5 mouse cellular contexts compared by ENCODE assay signal in the genomic region with DNA sequence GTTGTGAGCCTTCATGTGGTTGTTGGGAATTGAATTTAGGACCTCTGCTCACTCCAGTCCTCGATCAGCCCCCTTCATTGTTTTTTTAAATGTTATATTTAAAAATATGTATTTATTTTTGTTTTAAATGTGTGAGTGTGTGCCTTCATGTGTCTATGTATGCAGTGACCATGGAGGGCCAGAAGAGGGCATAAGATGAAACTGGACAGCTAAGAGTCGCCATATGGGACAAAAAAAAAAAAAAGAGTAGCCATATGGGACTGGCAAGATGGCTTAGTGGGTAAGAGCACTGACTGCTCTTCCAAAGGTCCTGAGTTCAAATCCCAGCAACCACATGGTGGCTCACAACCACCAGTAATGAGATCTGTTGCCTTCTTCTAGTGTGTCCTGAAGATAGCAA. TPM values are rescaled to one million over a fixed set of nuclear protein-coding genes. Genes with fewer than 3 reads are reported as not detected.
"Had no signal": no experiment of that assay in that cellular context is flagged by ENCODE, and none has a peak within 500 bp of the region (broad histone marks: within the 10 kb centered on the region; RNA-seq: fewer than 3 reads in every experiment).

No protein-coding gene starts in this region.

RNA-seq across cellular contexts. Expression of a gene that starts 13.5 kb away (rescaled TPM):
- total RNA-seq: megakaryocyte-erythroid progenitor cell, adult 5-6 weeks had no signal
- polyA plus RNA-seq: limb, embryonic 11.5 days; limb, embryonic 15.5 days; liver, embryonic 12.5 days; liver, embryonic 16.5 days had no signal

RNA-seq across cellular contexts. Expression of a gene that starts 35.0 kb away (rescaled TPM):
- total RNA-seq: megakaryocyte-erythroid progenitor cell, adult 5-6 weeks had no signal
